Mouse (Mus musculus) liver, embryonic 14.5 days (tissue): Measurements from ENCODE around the gene Kdm4b.

Experiments
- CTCF ChIP-seq: IDR thresholded peaks from 2 replicates; pipeline ENCODE4 v1.5.1; 2016; ENCODE audit warnings: antibody characterized with exemption, low read depth, control low read depth
- EP300 ChIP-seq: IDR thresholded peaks from 2 replicates; pipeline ENCODE4 v1.6.1; 2016; ENCODE audit warnings: antibody characterized with exemption, low read depth

DNA sequence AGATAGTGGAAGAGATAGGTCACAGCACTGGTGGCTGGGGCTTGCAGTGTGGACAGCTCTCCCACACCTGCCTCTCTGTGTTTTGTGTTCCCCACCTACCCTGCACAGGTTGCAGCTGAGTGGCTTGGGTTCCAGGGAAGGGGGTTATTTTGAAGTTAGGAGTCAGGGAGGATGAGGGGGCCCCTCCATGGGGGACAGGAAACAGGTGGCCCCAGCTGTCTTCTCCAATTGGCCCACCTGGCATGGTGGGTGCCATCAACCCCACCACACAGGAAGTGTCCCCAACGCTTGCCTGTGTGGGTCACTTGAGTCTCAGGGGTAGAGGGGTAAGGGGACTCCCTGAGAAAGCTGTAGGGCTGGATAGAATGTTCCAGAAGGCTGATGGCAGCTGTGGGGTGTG is 32.6 kb upstream of the Kdm4b start:
- TF ChIP-seq CTCF (no peak), EP300 (no peak)
